Mouse (Mus musculus) thymus, adult 2 months (tissue): ENCODE measurements around the gene Soga1. TPM values are rescaled to one million over a fixed set of nuclear protein-coding genes. Genes with fewer than 3 reads are reported as not detected.

Source experiments
- DNase-seq: peaks from one replicate; pipeline ENCODE4 v3.0.0; 2021
- H3K27ac ChIP-seq: fragments of 200-500 bp; 2 replicates; pipeline ENCODE4 v1.5.1; 2012; ENCODE audit warnings: low read length, control low read depth; ENCODE audit not compliant: control insufficient read depth, insufficient read depth
- H3K27me3 ChIP-seq: fragments of 200-500 bp; 2 replicates; pipeline ENCODE4 v1.6.1; 2012; ENCODE audit warnings: mild to moderate bottlenecking, low read length, moderate library complexity, mixed read lengths; ENCODE audit not compliant: control insufficient read depth, insufficient read depth
- H3K36me3 ChIP-seq: fragments of 200-500 bp; 2 replicates; pipeline ENCODE4 v1.6.1; 2012; ENCODE audit warnings: mild to moderate bottlenecking, low read length, moderate library complexity; ENCODE audit not compliant: control insufficient read depth, insufficient read depth
- H3K4me1 ChIP-seq: fragments of 200-500 bp; replicated peaks from 2 replicates; pipeline ENCODE4 v1.6.1; 2012; ENCODE audit warnings: low read length; ENCODE audit not compliant: control insufficient read depth, insufficient read depth
- H3K4me3 ChIP-seq: fragments of 200-500 bp; 2 replicates; pipeline ENCODE4 v1.5.1; 2012; ENCODE audit warnings: mild to moderate bottlenecking, low read length, control low read depth, moderate library complexity; ENCODE audit not compliant: control insufficient read depth, insufficient read depth
- CTCF ChIP-seq: fragments of 200-500 bp; IDR thresholded peaks from 2 replicates; pipeline ENCODE4 v1.5.1; 2012; ENCODE audit warnings: mild to moderate bottlenecking, control low read depth, low read length, moderate library complexity, borderline replicate concordance; ENCODE audit not compliant: control insufficient read depth, poor library complexity, insufficient read depth; ENCODE audit errors: extremely low read depth
- POLR2A ChIP-seq: fragments of 200-500 bp; IDR thresholded peaks from 2 replicates; pipeline ENCODE4 v1.6.1; 2012; ENCODE audit warnings: mild to moderate bottlenecking, low read length, control low read depth, moderate library complexity; ENCODE audit not compliant: control insufficient read depth, poor library complexity, insufficient read depth; ENCODE audit errors: extremely low read depth
- WGBS: fragments of 180-500 bp; shearing (Covaris S2); methylation state at CpG from one replicate; pipeline ENCODE4 v1.1.7; 2018; 5-methylcytosine and 5-hydroxymethylcytosine counted together
- polyA plus RNA-seq: library from polyadenylated mRNA; depleted of rRNA; stranded (reverse); fragments of >200 nt; gene quantifications from 2 replicates; pipeline ENCODE4 v1.2.3, GENCODE M21; 2012; rRNA removed

Soga1 gene
- polyA plus RNA-seq, 1 experiment: 5.2 TPM

DNA sequence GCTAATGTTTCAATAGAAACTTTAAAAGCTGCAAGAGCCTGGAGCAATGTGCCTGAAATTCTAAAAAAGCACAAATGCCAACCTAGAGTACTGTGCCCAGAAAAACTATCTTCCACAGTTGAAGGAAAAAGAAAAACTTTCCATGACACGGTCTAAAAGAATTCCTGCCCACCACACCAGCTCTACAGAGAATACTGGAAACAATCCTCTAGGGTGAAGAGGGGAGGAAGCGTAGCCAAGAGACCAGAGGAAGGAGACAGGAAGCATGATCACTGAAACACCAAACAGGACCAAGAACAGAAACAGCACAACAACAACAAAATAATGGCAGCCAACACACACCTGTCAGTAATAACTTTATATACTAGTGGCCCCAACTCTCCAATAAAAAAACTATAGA, 99.0 kb downstream of the Soga1 start:
- WGBS: 69% methylated on average over 2 of the region's 2 CpGs
- no peak for DNase-seq
- Histone ChIP-seq H3K27ac (no peak overlapping the region), H3K4me1 (peaks cover 6% of the 10 kb centered on the region; the same call in 1 of the 2 replicates), H3K4me3 (no peak overlapping the region), H3K36me3 (no peaks in the 10 kb centered on the region), H3K27me3 (no peaks in the 10 kb centered on the region)
- no peak for TF ChIP-seq POLR2A
- no peak for TF ChIP-seq CTCF

DNA sequence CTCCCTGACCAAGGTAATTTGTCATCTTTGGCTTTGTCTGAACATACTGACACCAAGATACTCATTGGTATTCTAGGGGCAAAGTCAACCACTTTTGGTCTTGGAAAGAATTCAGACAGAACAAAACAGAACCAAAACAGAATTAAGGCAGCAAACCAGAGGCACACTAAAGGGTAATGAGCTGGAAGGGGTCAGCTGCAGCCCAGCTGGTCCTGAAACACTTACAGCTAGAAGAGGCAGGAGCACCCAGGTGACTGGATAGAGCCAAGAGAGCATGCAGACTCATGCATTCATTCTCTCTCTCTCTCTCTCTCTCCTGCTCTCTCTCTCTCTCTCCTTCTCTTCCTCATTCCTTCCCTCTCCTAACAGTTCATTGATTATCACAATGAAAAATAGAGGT, 102.3 kb downstream of the Soga1 start:
- no peak overlapping the region for H3K4me3 ChIP-seq
- TF ChIP-seq POLR2A (no peak), CTCF (no peak)
- H3K27me3 ChIP-seq: no peaks in the 10 kb centered on the region
- H3K27ac ChIP-seq: no peak overlapping the region
- H3K4me1 ChIP-seq: peaks cover 14% of the 10 kb centered on the region
- DNase-seq: no peak
- H3K36me3 ChIP-seq: no peaks in the 10 kb centered on the region

- WGBS: 5% methylated on average over 2 of the region's 2 CpGs
- Histone ChIP-seq H3K4me3 (no peak overlapping the region), H3K36me3 (no peaks in the 10 kb centered on the region), H3K4me1 (peaks cover 23% of the 10 kb centered on the region), H3K27ac (peak overlapping the region; percentile 54; the same call in 1 of the 2 replicates), H3K27me3 (no peaks in the 10 kb centered on the region)
- no peak for TF ChIP-seq CTCF
- DNase-seq: peak; percentile 33
Measured at GRCm38 (mm10) chr2:156974967-156975366, 104.1 kb downstream of the Soga1 start.

- WGBS: 93% methylated on average over 5 of the region's 5 CpGs
- no peak for DNase-seq
- Histone ChIP-seq H3K36me3 (no peaks in the 10 kb centered on the region), H3K4me1 (peaks cover 30% of the 10 kb centered on the region), H3K27me3 (no peaks in the 10 kb centered on the region), H3K27ac (no peak overlapping the region), H3K4me3 (no peak overlapping the region)
- TF ChIP-seq POLR2A (no peak), CTCF (no peak)
Measured at GRCm38 (mm10) chr2:156973316-156974100, 105.5 kb downstream of the Soga1 start.

DNA sequence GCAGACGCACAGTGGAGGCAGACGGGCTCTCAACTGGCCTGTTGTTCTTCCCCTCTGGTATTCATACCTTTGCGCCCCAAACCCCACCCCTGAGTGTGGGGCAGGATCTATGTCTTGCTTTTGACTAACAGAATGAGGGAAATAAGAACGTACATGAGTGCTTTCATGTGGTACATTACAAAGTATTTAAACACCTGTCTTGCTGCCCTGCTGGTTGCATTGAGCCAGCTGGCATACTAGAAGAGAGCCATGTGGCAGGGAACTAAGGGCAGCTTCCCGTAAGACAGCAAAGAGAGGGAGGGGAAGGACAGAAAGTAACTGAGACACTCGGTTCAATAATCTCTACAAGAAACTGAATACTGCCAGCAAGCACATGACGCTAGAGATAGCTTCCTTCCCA, 108.8 kb downstream of the Soga1 start:
- no peaks in the 10 kb centered on the region for H3K36me3 ChIP-seq
- 6% methylated on average over 7 of the region's 7 CpGs for WGBS
- DNase-seq: peak; percentile 59
- no peaks in the 10 kb centered on the region for H3K27me3 ChIP-seq
- peak overlapping the region; percentile 5; the same call in 1 of the 2 replicates for H3K4me3 ChIP-seq
- peak overlapping the region; percentile 21 for H3K27ac ChIP-seq
- TF ChIP-seq CTCF: no peak
- TF ChIP-seq POLR2A: no peak
- peaks cover 41% of the 10 kb centered on the region for H3K4me1 ChIP-seq

DNA sequence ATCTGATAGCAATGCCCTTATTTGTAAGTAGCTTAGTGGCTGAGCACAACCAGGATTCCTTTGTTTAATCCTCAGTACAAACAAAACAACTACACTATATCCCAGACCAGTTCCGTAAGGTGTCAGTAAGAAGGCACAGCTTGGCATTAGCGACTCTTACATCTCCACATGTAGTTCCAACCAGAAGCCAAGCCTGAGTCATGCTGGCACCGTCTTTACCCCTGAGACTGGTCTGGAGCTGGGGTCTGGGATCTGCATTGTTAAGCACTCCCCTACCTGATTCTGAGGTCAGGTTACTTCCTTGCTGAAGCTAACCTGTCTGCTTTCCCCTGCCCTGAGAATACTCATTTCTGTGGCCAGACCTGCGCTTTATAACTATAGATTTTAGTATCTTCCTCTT, 110.6 kb downstream of the Soga1 start:
- H3K36me3 ChIP-seq: no peaks in the 10 kb centered on the region
- TF ChIP-seq CTCF (no peak), POLR2A (no peak)
- peak overlapping the region; percentile 67; the same call in 1 of the 2 replicates for H3K27ac ChIP-seq
- 93% methylated on average over 4 of the region's 4 CpGs for WGBS
- peaks cover 34% of the 10 kb centered on the region for H3K4me1 ChIP-seq
- H3K27me3 ChIP-seq: no peaks in the 10 kb centered on the region
- H3K4me3 ChIP-seq: no peak overlapping the region
- DNase-seq: no peak

- H3K4me1 ChIP-seq: peaks cover 31% of the 10 kb centered on the region
- TF ChIP-seq CTCF (no peak), POLR2A (no peak)
- no peak for DNase-seq
- H3K27ac ChIP-seq: peak overlapping the region; percentile 24; the same call in 1 of the 2 replicates
- no peaks in the 10 kb centered on the region for H3K36me3 ChIP-seq
- no peak overlapping the region for H3K4me3 ChIP-seq
- H3K27me3 ChIP-seq: no peaks in the 10 kb centered on the region
- WGBS: 90% methylated on average over 6 of the region's 6 CpGs
Measured at GRCm38 (mm10) chr2:156967388-156967787, 111.7 kb downstream of the Soga1 start.

Other genes with a start within 250 kb of the Soga1 start
- gene Tgif2, start 239.2 kb downstream of the Soga1 start, polyA plus RNA-seq: 28.7 and 37.2 TPM in 2 replicates
- gene 4930518I15Rik, start 221.3 kb downstream of the Soga1 start, polyA plus RNA-seq: 2.3 and 2.8 TPM in 2 replicates
- 113 and 160 TPM in 2 replicates for gene Rab5if, start 216.1 kb downstream of the Soga1 start, polyA plus RNA-seq
- 115 and 120 TPM in 2 replicates for gene Sla2, start 192.1 kb downstream of the Soga1 start, polyA plus RNA-seq
- 171 and 197 TPM in 2 replicates for gene Ndrg3, start 87.2 kb downstream of the Soga1 start, polyA plus RNA-seq
- 11.9 and 12.3 TPM in 2 replicates for gene Dsn1, start 72.1 kb downstream of the Soga1 start, polyA plus RNA-seq
- not detected in 2 replicates for gene Tldc2, start 7.8 kb upstream of the Soga1 start, polyA plus RNA-seq
- gene Samhd1, start 56.0 kb upstream of the Soga1 start, polyA plus RNA-seq: 49.9 and 57.1 TPM in 2 replicates
- 20.9 and 25.1 TPM in 2 replicates for gene Rbl1, start 125.3 kb upstream of the Soga1 start, polyA plus RNA-seq
- 177 and 187 TPM in 2 replicates for gene Rpn2, start 199.8 kb upstream of the Soga1 start, polyA plus RNA-seq
- gene Mroh8, start 200.3 kb upstream of the Soga1 start, polyA plus RNA-seq: 1.0 and 1.1 TPM in 2 replicates